Mouse (Mus musculus) stomach, postnatal 0 days (tissue): ENCODE measurements at regions not wholly inside any gene's neighbourhood (a gene's known extent, or its start where the extent isn't known, plus 50 kb on each side); places are given as distances from the start of the nearest gene placed in this dataset.

Experiments
- CTCF ChIP-seq: IDR thresholded peaks from 2 replicates; pipeline ENCODE4 v1.5.1; 2016; ENCODE audit warnings: antibody characterized with exemption, low read depth, mild to moderate bottlenecking, moderate library complexity
- EP300 ChIP-seq: optimal IDR thresholded peaks from 2 replicates; pipeline ENCODE3; 2016; ENCODE audit warnings: antibody characterized with exemption

DNA sequence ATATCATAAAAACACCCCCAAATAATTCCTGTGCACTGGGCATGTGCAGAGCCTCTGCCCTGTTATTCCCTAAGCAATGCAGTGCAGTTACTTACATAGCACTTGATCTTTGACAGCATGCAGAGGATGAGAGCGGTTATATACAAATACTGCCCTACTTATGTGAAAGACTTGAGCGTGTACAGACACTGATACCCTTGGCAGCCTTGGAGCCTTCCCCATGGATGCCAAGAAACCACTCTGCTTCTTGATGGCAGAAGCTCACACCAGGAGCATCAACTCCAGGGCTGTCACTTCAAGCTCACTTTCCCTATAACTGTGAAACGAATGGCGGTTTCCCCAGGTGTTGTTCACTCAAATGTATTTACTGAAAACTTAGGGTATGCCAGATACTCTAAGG lies 194.4 kb upstream of the Dapk1 start:
- no peak for TF ChIP-seq CTCF
- TF ChIP-seq EP300, result no peak
